Mouse (Mus musculus) bone marrow, adult 2 months (tissue): ENCODE data around the gene Klhl23.

Experiments used
- CTCF ChIP-seq: fragments of 200-500 bp; IDR thresholded peaks from 2 replicates; pipeline ENCODE4 v1.5.1; 2011; ENCODE audit warnings: low read length, control low read depth; ENCODE audit not compliant: control insufficient read depth, insufficient read depth
- POLR2A ChIP-seq: fragments of 200-500 bp; IDR thresholded peaks from 2 replicates; pipeline ENCODE4 v1.6.1; 2011; ENCODE audit warnings: low read depth, mild to moderate bottlenecking, control low read depth, low read length, borderline replicate concordance; ENCODE audit not compliant: control insufficient read depth

DNA sequence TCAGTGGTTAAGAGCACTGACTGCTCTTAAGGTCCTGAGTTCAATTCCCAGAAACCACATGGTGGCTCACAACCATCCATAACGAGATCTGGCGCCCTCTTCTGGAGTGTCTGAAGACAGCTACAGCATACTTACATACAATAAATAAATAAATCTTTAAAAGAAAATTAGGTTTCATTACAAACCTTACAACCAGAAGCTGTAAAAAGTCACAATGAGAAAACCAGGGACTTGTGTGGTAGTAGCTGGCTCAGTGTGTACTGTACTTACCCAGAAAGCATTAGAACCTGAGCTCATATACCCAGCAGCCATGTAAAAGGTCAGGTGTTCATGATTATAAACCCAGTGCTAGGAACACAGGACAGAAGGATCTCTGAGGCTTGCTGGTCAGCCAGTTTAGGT, 62.2 kb downstream of the Klhl23 start:
- TF ChIP-seq POLR2A (no peak), CTCF (no peak)
